ENCODE assay signal across 22 mouse cellular contexts in the genomic region with DNA sequence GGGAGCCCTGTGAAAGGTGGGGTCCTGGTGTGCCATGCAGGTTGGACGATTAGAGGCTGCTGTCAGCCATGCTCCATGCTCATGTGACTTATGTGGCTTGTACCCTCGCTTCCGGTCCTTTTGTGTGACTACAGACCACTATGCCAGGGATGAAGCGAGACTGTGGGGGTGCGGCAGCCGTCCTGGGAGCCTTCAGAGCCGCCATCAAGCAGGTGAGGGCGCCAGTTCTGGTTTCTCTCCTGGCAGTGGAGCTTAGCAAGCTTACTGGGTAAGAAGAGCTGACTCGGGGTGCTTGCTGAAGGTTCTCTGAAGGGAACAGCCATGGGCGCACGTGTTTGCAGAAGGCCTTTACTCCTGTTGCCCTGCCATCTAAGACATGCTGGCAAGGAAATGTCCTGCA.
"Had no signal": no experiment of that assay in that cellular context is flagged by ENCODE, and none has a peak within 500 bp of the region (broad histone marks: within the 10 kb centered on the region; RNA-seq: fewer than 3 reads in every experiment).

No protein-coding gene starts in this region.

- H3K9ac ChIP-seq: liver, embryonic 13.5 days; liver, embryonic 15.5 days; liver, postnatal 0 days; lung, embryonic 15.5 days; midbrain, embryonic 12.5 days; neural tube, embryonic 13.5 days; neural tube, embryonic 15.5 days; stomach, embryonic 15.5 days had no signal

- H3K4me1 ChIP-seq: liver, embryonic 13.5 days; liver, embryonic 15.5 days; lung, embryonic 15.5 days; midbrain, embryonic 10.5 days; midbrain, embryonic 12.5 days; neural tube, embryonic 15.5 days; stomach, embryonic 15.5 days had no signal

- DNase-seq: liver, embryonic 13.5 days; liver, postnatal 0 days; lung, adult 2 months; lung, postnatal 14 days; lung, postnatal 36 days; midbrain, embryonic 14.5 days; right cerebral cortex, postnatal 14 days; thymus, adult 18-20 months; thymus, postnatal 14 days; thymus, postnatal 36 days had no signal

- H3K4me3 ChIP-seq: liver, embryonic 13.5 days; liver, embryonic 15.5 days; lung, embryonic 15.5 days; megakaryocyte, embryonic 14.5 days; midbrain, embryonic 10.5 days; midbrain, embryonic 12.5 days; myocyte; neural tube, embryonic 13.5 days; neural tube, embryonic 15.5 days; stomach, embryonic 15.5 days had no signal

- ATAC-seq: liver, postnatal 0 days; lung, postnatal 0 days; midbrain, embryonic 16.5 days had no signal

- H3K4me2 ChIP-seq: liver, embryonic 13.5 days; liver, embryonic 15.5 days; lung, embryonic 15.5 days; midbrain, embryonic 12.5 days; neural tube, embryonic 13.5 days; neural tube, embryonic 15.5 days; stomach, embryonic 15.5 days had no signal

- H3K9me3 ChIP-seq: liver, embryonic 13.5 days; liver, embryonic 15.5 days; lung, embryonic 15.5 days; neural tube, embryonic 15.5 days; stomach, embryonic 15.5 days had no signal

- H3K27me3 ChIP-seq: liver, embryonic 13.5 days; liver, embryonic 15.5 days; lung, embryonic 15.5 days; megakaryocyte, embryonic 14.5 days; midbrain, embryonic 12.5 days; neural tube, embryonic 13.5 days; neural tube, embryonic 15.5 days; stomach, embryonic 15.5 days had no signal

- H3K27ac ChIP-seq: liver, embryonic 13.5 days; liver, embryonic 15.5 days; lung, embryonic 15.5 days; macrophage; midbrain, embryonic 10.5 days; midbrain, embryonic 12.5 days; neural tube, embryonic 13.5 days; neural tube, embryonic 15.5 days; stomach, embryonic 15.5 days had no signal
